7 mouse cellular contexts compared by ENCODE assay signal in genomic region chr7:45715741-45716459, GRCm38 (mm10). TPM values are rescaled to one million over a fixed set of nuclear protein-coding genes. Genes with fewer than 3 reads are reported as not detected.
DNase-seq lines count a peak whose midpoint lies in the region; ATAC-seq and TF ChIP-seq lines count a peak whose summit lies in the region.

No protein-coding gene starts in this region.

- H3K4me3 ChIP-seq in neural tube, embryonic 11.5 days (ENCODE audit: low read depth, low read length), result 0 out of 2 replicates have a peak overlapping the region, but pooled peaks have one; percentile 16
- H3K4me3 ChIP-seq in embryonic fibroblast, embryonic 13.5 days (ENCODE audit: insufficient read depth, low read length), result peak overlapping the region; percentile 10; the same call in 1 of the 2 replicates
- H3K4me3 ChIP-seq in hindbrain, embryonic 15.5 days, result peak overlapping the region; percentile 58

- no peaks in the 10 kb centered on the region for H3K27me3 ChIP-seq in neural tube, embryonic 11.5 days (ENCODE audit: control insufficient read depth, insufficient read depth, low read length)
- H3K27me3 ChIP-seq in hindbrain, embryonic 15.5 days, result no peaks in the 10 kb centered on the region

- H3K9ac ChIP-seq in neural tube, embryonic 11.5 days (ENCODE audit: low read length), result no peak overlapping the region
- H3K9ac ChIP-seq in hindbrain, embryonic 15.5 days, result peak overlapping the region; percentile 8

- 87% methylated on average over 19 of the region's 19 CpGs for WGBS in neural tube, embryonic 11.5 days
- 85% methylated on average over 19 of the region's 19 CpGs for WGBS in hindbrain, embryonic 15.5 days

- no peak for ATAC-seq in neural tube, embryonic 11.5 days (ENCODE audit: insufficient read depth, low FRiP score, low TSS enrichment)
- ATAC-seq in hindbrain, embryonic 15.5 days (ENCODE audit: low FRiP score, low read depth), result no peak
- ATAC-seq in megakaryocyte, adult 5-6 weeks (ENCODE audit: poor library complexity, severe bottlenecking), result peak; percentile 48
- ATAC-seq in activated CD4-positive, CD25-positive, alpha-beta regulatory T cell, adult 4 months, result no peak

- H3K4me2 ChIP-seq in neural tube, embryonic 11.5 days (ENCODE audit: low read depth), result peak overlapping the region; percentile 93
- H3K4me2 ChIP-seq in hindbrain, embryonic 15.5 days, result peak overlapping the region; percentile 81

- TF ChIP-seq CTCF in embryonic fibroblast, embryonic 13.5 days (IDR thresholded peaks at IDR 0.05; ENCODE audit: borderline replicate concordance, insufficient read depth, low read length), result no peak

- peaks cover 33% of the 10 kb centered on the region for H3K4me1 ChIP-seq in neural tube, embryonic 11.5 days (ENCODE audit: control insufficient read depth, insufficient read depth, low read length)
- H3K4me1 ChIP-seq in embryonic fibroblast, embryonic 13.5 days (ENCODE audit: control insufficient read depth, insufficient read depth, low read length), result peaks cover 3% of the 10 kb centered on the region; the same call in 1 of the 2 replicates
- peaks cover 48% of the 10 kb centered on the region for H3K4me1 ChIP-seq in hindbrain, embryonic 15.5 days (replicated peaks)

- H3K27ac ChIP-seq in neural tube, embryonic 11.5 days (ENCODE audit: low read depth, low read length), result 0 out of 2 replicates have a peak overlapping the region, but pooled peaks have one; percentile 35
- no peak overlapping the region for H3K27ac ChIP-seq in embryonic fibroblast, embryonic 13.5 days (ENCODE audit: insufficient read depth, low read length)
- peak overlapping the region; percentile 58 for H3K27ac ChIP-seq in hindbrain, embryonic 15.5 days (replicated peaks)

- no peaks in the 10 kb centered on the region for H3K9me3 ChIP-seq in neural tube, embryonic 11.5 days (ENCODE audit: control insufficient read depth, low read length)
- no peaks in the 10 kb centered on the region for H3K9me3 ChIP-seq in hindbrain, embryonic 15.5 days

- no peak for DNase-seq in neural tube, embryonic 11.5 days (ENCODE audit: low spot score)
- DNase-seq in neural tube, embryonic 10.5 days (ENCODE audit: extremely low spot score, low spot score), result no peak
- DNase-seq in embryo, embryonic 9.5 days (ENCODE audit: extremely low spot score), result no peak

- peaks cover 18% of the 10 kb centered on the region for H3K36me3 ChIP-seq in neural tube, embryonic 11.5 days (ENCODE audit: control insufficient read depth, insufficient read depth, low read length)
- H3K36me3 ChIP-seq in hindbrain, embryonic 15.5 days, result peaks cover 32% of the 10 kb centered on the region

- no peak for TF ChIP-seq POLR2A in embryonic fibroblast, embryonic 13.5 days (IDR thresholded peaks at IDR 0.05; ENCODE audit: low read depth, low read length)

RNA-seq across cellular contexts. Expression of gene Rpl18, which starts 0.6 kb away (rescaled TPM):
- 929 and 960 TPM in 2 replicates for polyA plus RNA-seq in neural tube, embryonic 11.5 days (2014; fragmentation: Nextera tagmentation; extraction: Ambion mirVana)
- 1,118 and 1,143 TPM in 2 replicates for polyA plus RNA-seq in embryonic fibroblast, embryonic 13.5 days (2011; ENCODE audit: insufficient read length, low read depth, missing spikeins)
- polyA plus RNA-seq in hindbrain, embryonic 15.5 days (2015; fragmentation: Nextera tagmentation; extraction: Ambion mirVana), result 528 and 575 TPM in 2 replicates
- total RNA-seq in megakaryocyte, adult 5-6 weeks (2015), result 1,249 and 1,272 TPM in 2 replicates
- 1,058 and 1,261 TPM in 2 replicates for total RNA-seq in megakaryocyte, adult 5-6 weeks (2017)
- polyA plus RNA-seq in activated CD4-positive, CD25-positive, alpha-beta regulatory T cell, adult 4 months (2017; shearing (Covaris generic)), result 1,000 to 10,000 TPM; 2,566 to 2,766 TPM

RNA-seq across cellular contexts. Expression of gene Sphk2, which starts 1.9 kb away (rescaled TPM):
- polyA plus RNA-seq in neural tube, embryonic 11.5 days (2014; fragmentation: Nextera tagmentation; extraction: Ambion mirVana), result 23.7 and 25.3 TPM in 2 replicates
- polyA plus RNA-seq in embryonic fibroblast, embryonic 13.5 days (2011; ENCODE audit: insufficient read length, low read depth, missing spikeins), result 19.0 and 19.1 TPM in 2 replicates
- 24.4 and 26.9 TPM in 2 replicates for polyA plus RNA-seq in hindbrain, embryonic 15.5 days (2015; fragmentation: Nextera tagmentation; extraction: Ambion mirVana)
- total RNA-seq in megakaryocyte, adult 5-6 weeks (2015), result 14.6 and 21.2 TPM in 2 replicates
- total RNA-seq in megakaryocyte, adult 5-6 weeks (2017), result 13.7 and 15.7 TPM in 2 replicates
- polyA plus RNA-seq in activated CD4-positive, CD25-positive, alpha-beta regulatory T cell, adult 4 months (2017; shearing (Covaris generic)), result 10 to 100 TPM; 10.2 to 19.6 TPM

RNA-seq across cellular contexts. Expression of gene Fam83e, which starts 5.1 kb away (rescaled TPM):
- 0.28 and 0.42 TPM in 2 replicates for polyA plus RNA-seq in neural tube, embryonic 11.5 days (2014; fragmentation: Nextera tagmentation; extraction: Ambion mirVana)
- not detected in 2 replicates for polyA plus RNA-seq in embryonic fibroblast, embryonic 13.5 days (2011; ENCODE audit: insufficient read length, low read depth, missing spikeins)
- polyA plus RNA-seq in hindbrain, embryonic 15.5 days (2015; fragmentation: Nextera tagmentation; extraction: Ambion mirVana), result 0.38 and 0.57 TPM in 2 replicates
- 0.18 and 0.29 TPM in 2 replicates for total RNA-seq in megakaryocyte, adult 5-6 weeks (2015)
- total RNA-seq in megakaryocyte, adult 5-6 weeks (2017), result 0.12 and 0.22 TPM in 2 replicates
- not detected for polyA plus RNA-seq in activated CD4-positive, CD25-positive, alpha-beta regulatory T cell, adult 4 months (2017; shearing (Covaris generic))

RNA-seq across cellular contexts. Expression of gene Spaca4, which starts 9.7 kb away (rescaled TPM):
- polyA plus RNA-seq in neural tube, embryonic 11.5 days (2014; fragmentation: Nextera tagmentation; extraction: Ambion mirVana), result not detected in 2 replicates
- not detected in 2 replicates for polyA plus RNA-seq in embryonic fibroblast, embryonic 13.5 days (2011; ENCODE audit: insufficient read length, low read depth, missing spikeins)
- polyA plus RNA-seq in hindbrain, embryonic 15.5 days (2015; fragmentation: Nextera tagmentation; extraction: Ambion mirVana), result not detected in 2 replicates
- total RNA-seq in megakaryocyte, adult 5-6 weeks (2015), result not detected in 2 replicates
- total RNA-seq in megakaryocyte, adult 5-6 weeks (2017), result not detected in 2 replicates
- not detected for polyA plus RNA-seq in activated CD4-positive, CD25-positive, alpha-beta regulatory T cell, adult 4 months (2017; shearing (Covaris generic))

RNA-seq across cellular contexts. Expression of gene Dbp, which starts 11.0 kb away (rescaled TPM):
- polyA plus RNA-seq in neural tube, embryonic 11.5 days (2014; fragmentation: Nextera tagmentation; extraction: Ambion mirVana), result 3.3 and 3.7 TPM in 2 replicates
- polyA plus RNA-seq in embryonic fibroblast, embryonic 13.5 days (2011; ENCODE audit: insufficient read length, low read depth, missing spikeins), result 15.9 and 17.0 TPM in 2 replicates
- 2.9 and 4.1 TPM in 2 replicates for polyA plus RNA-seq in hindbrain, embryonic 15.5 days (2015; fragmentation: Nextera tagmentation; extraction: Ambion mirVana)
- total RNA-seq in megakaryocyte, adult 5-6 weeks (2015), result 3.3 and 4.1 TPM in 2 replicates
- total RNA-seq in megakaryocyte, adult 5-6 weeks (2017), result 3.9 and 5.9 TPM in 2 replicates
- 1 to 10 TPM; 5.2 to 8.5 TPM for polyA plus RNA-seq in activated CD4-positive, CD25-positive, alpha-beta regulatory T cell, adult 4 months (2017; shearing (Covaris generic))
